Mouse (Mus musculus) splenic B cell, adult 2 months (primary cell): ENCODE data around the gene Macf1.

Experiments used
- DNase-seq: peaks from one replicate; pipeline ENCODE4 v3.0.0-alpha.2; 2011; ENCODE audit warnings: low read depth, low spot score
- H3K27me3 ChIP-seq: 2 replicates; pipeline ENCODE4 v1.6.1; 2012; ENCODE audit warnings: mild to moderate bottlenecking, low read length, moderate library complexity, mixed read lengths; ENCODE audit not compliant: control insufficient read depth, poor library complexity, insufficient read depth, severe bottlenecking
- H3K36me3 ChIP-seq: 2 replicates; pipeline ENCODE4 v1.6.1; 2012; ENCODE audit warnings: mild to moderate bottlenecking, low read length, moderate library complexity, mixed read lengths; ENCODE audit not compliant: control insufficient read depth, poor library complexity, insufficient read depth, severe bottlenecking

Macf1 gene

DNA sequence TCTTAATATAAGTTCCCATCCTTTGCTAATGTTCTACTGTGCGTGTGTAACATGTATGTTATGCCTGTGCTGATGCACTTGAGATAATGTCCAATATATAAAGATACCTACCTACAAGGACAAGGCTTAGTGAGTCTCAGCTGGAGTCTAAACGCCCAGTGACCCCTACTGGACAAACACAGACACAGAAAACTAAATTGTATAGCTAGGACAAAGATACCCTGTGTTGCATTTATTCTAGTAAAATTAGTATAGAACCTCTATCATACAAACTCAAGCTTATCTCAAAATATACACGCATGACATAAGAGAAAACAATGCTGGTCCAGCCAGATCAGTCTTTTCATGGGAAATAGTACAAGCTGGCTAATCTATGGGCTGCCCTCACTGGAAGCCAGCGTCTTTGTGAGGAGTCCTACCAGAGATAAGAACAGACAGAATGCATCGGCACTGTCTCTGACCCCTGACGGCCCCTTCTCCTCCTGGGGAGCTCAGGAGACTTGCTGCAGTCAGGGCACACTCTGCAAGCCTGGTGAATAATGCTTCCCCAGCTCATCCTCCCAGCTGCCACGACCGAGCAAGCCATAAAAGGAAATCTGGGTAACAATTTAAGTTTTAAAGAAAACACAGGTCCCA lies 100.0 kb downstream of the Macf1 start:
- no peaks in the 10 kb centered on the region for H3K36me3 ChIP-seq
- DNase-seq, result peak; percentile 83
- no peaks in the 10 kb centered on the region for H3K27me3 ChIP-seq

DNA sequence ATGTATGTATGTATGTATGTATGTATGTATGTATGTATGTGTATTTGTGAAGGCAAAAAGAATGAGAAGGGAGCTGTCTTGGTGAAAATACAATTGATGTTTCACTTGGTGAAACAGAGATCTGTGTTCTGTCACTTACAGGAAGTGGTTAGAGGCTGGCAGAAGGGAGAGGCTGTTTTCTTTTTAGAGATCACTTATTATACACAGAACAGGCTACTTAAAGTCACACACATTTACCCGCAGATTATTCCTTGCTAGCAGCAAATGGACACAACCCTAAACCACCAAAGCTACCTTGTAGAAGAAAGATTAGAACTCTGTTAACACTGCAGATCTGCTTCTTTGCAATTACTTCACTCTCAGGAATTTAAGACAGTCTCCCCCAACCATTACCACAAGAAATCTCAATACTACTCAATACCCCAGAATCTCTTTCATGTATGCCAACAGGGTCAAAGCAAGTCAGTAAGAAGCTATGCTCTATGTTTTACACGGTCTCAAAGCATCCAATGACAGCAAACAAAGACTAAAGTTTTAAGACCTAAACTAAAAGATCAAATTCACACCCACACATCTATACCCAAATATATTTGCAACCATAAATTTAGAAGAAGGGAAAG lies 106.6 kb downstream of the Macf1 start:
- peak; percentile 50 for DNase-seq
- Histone ChIP-seq H3K27me3 (no peaks in the 10 kb centered on the region), H3K36me3 (no peaks in the 10 kb centered on the region)

DNA sequence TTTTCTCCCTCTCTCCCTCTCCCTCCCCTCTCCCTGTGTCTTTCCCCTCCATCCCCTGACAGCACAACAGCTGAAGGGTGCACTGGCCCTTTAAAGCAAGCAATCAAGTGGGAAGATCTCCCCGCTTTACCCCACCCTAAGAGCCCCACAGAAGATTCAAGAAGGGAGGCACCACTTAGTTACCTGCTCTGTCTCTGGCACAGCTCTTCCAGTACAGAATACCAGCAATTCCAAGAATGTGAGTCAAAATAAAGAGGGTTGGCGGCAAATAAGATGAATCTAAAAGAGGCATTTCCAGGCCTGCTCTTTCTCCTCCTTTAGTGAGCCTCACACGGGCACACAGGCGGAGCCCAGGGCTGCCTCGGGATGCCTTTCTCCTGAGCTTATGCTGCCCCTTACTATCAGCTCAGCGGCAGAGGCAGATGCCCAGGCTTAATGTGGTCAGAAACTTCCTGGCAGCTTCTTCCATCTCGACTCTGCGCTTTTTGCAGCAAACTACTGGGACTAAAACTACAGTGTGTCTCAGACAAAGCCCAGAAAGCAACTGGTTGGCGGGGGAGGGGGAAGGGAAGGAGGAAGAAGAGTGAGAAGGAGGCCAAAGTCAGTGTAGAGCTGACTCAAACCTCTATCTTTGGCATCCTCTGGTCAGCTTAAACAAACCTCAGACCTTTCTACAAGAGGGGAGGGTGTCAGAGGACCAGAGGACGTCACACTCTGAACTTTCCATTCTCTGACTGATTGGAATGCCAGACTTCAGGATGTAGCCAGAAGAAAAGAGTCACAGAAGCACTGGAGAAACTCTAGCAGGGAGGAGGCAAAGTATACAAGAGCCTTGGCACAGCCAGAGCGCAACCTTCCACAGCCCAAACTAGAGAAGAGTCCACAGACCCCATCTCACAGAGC lies 111.5 kb downstream of the Macf1 start:
- peak; percentile 49 for DNase-seq
- no peaks in the 10 kb centered on the region for H3K36me3 ChIP-seq
- no peaks in the 10 kb centered on the region for H3K27me3 ChIP-seq

DNA sequence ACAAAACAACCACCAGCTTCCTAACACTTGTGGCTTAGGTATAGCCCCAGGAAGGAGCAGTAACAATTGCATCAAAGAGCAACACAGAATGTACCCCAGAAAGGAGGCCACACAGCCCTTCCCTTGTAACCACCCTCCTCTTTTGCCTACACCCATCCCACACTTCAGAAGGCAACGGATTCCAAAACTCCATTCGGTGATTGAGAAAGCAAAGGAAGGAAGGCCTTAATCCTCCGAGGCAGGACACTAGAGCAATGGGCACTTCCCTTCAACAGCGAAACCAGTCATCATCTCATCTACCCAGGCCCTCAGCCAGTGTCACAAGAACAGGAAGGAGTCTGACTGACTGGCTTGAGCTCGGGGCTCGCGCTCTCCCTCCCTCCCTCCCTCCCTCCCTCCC lies 112.3 kb downstream of the Macf1 start:
- peak; percentile 81 for DNase-seq
- Histone ChIP-seq H3K27me3 (no peaks in the 10 kb centered on the region), H3K36me3 (no peaks in the 10 kb centered on the region)

DNA sequence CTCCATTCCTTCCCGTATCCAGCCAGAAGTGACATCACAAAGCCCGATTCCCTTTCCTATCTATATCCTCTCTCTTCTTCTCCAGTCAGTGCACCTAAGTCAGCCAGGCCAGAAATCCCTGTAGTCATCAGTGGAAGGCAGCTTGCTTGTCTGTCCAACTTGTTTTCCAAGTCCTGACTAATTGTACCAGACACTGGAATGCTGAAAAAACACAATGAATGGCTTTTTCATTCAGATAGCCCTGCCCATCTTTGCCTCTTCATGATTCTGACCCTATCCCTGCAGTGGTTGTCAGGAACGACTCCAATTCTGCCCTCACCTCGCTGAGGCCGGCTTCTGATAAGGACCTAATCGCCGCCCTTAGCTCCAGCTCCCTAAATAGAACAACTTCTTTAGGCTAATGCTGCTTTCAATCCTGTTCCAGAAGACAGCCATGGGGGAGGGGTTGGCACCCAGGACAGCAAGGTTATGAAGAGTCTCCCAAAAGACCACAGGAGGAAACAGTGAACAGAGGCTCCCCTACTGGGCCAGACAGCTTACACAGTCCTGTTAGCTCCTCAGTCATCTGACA lies 118.8 kb downstream of the Macf1 start:
- no peak for DNase-seq
- Histone ChIP-seq H3K36me3 (no peaks in the 10 kb centered on the region; the same call in 1 of the 2 replicates), H3K27me3 (no peaks in the 10 kb centered on the region)

DNA sequence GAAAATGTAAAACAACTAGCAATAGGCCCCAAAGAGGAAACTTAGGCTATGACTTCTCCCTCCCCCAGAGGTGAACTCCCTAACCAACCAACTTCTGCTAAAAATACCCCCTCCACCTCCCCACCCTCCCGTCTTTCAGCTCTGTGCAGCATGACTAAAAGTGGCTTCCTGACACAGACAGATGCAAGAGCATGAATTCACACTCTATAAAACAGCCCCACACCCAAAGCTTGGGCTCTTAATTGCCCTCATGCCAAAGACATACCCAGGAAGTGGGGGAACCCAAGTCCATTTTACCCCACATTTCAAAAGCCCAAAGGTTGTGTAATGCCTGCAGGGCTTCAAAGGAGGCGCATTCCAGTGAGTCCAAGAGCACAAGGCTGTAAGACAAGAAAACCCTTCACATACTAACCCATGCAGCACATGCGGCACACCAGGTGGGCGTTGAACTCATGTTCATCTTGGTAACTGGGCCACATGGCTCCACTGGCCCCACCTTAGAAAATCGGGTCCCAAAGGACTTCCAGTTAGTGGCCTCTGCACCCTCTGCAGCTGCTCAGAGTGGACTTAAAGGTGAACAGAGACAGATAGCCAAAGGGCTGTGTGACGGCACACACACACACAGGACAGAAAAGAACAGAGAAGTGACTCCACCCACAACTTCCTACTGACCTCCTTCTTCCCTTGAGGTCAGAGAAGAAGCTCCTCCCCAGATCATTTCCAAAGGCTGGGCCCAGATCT lies 119.9 kb downstream of the Macf1 start:
- DNase-seq, result peak; percentile 83
- no peaks in the 10 kb centered on the region; the same call in 1 of the 2 replicates for H3K36me3 ChIP-seq
- no peaks in the 10 kb centered on the region for H3K27me3 ChIP-seq

DNA sequence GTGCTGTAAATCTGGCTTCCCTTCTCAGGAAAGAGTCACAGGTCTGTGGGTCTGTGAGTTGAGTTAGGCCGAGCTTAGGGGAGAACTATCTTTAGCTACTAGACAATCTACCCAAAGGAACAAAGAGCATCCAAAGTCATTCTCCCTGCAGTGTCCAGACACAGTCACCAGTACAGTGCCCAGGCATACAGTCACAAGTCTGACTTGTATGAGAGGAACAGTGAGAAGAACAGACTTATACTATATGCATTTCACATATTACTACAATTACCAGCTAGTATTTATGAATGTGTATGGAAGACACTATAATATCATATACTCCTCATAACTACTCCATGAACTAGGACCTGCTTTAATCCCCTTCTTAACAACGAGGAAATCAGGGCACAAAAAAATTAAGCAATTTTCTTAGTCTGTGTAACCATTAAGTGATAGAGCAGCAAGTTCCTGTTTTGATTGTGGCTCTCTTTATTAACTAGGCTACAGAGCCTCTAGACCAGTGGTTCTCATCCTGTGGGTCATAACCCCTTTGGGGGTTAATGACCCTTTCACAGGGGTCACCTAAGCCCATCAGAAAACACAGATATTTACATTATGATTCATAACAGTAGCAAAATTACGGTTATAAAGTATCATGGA lies 121.9 kb downstream of the Macf1 start:
- H3K36me3 ChIP-seq, result no peaks in the 10 kb centered on the region; the same call in 1 of the 2 replicates
- H3K27me3 ChIP-seq, result no peaks in the 10 kb centered on the region
- DNase-seq, result no peak

DNA sequence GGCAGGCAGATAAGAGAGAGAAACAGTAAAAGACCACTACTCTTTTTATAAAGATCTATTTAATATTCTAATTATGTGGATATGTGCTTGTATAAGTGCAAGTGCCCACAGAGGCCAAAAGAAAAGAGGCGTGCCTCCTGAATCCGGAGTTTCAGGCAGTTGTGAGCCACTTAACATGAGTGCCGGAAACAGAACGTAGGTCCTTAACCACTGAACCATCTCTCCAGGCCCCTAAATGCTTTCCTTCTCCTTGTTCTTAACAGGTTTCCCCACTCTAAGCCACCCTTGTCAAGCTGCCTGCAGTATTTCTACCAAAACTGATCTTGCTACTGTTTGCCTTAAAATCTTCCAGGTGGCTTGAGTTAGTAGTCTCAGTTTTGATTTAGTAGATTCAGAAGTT lies 123.3 kb downstream of the Macf1 start:
- Histone ChIP-seq H3K27me3 (no peaks in the 10 kb centered on the region), H3K36me3 (no peaks in the 10 kb centered on the region; the same call in 1 of the 2 replicates)
- no peak for DNase-seq

DNA sequence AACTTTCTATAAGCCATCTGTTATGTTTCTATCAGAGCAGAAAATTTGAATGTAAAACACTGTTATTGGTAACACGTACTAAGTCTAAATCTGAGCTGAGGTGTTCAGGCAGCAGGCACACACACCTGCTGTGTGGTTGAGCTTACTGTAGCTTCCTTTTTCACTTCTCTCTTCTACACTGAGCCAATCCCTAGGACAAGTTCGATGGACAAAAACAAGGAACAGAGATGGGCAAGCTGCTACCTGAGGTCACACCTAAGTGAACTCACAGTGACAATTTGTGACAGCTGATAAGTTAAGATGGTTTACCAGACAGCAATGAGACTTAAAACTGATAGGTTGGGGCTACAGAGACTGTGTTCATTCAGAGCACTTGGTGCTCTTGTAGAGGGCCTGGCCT lies 125.7 kb downstream of the Macf1 start:
- DNase-seq, result peak; percentile 80
- Histone ChIP-seq H3K27me3 (no peaks in the 10 kb centered on the region), H3K36me3 (peaks cover 2% of the 10 kb centered on the region)

DNA sequence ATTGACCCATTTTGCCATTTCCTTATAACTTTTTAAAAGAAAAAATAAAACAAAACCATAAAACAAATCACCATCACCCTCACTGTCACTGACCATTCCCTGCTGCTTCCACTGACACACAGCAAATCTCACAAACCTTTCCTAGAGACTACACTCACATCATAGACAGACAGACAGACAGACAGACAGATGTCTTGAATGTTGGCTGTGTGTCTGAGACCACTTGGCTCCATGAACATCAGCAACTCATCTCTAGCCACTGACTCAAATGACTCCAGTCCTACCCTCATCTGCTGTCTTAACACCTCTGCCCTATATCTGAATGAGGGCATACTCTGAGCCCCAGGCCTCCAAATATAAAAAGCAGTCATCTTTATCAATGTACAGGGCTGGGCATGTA lies 128.9 kb downstream of the Macf1 start:
- Histone ChIP-seq H3K36me3 (peaks cover 7% of the 10 kb centered on the region), H3K27me3 (no peaks in the 10 kb centered on the region)
- no peak for DNase-seq

DNA sequence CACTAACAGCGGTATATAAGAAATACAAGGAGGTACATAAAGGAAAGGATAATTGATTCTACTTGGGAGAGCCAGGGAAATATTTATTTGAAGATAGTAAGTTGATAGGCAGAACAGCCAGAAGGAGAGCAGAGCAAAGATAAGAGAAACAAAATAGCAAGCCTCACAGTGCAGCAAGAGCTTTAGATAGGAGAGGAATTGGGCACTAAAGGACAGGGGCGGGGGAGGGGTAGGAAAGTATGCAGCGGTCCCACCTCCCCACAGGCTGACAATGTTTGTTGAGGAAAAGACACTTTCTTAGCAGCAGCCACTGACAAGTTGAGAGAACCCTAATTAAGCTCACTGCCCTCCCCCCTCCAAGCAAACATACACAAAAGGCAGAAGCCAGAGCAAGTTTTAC lies 131.5 kb downstream of the Macf1 start:
- DNase-seq, result no peak

DNA sequence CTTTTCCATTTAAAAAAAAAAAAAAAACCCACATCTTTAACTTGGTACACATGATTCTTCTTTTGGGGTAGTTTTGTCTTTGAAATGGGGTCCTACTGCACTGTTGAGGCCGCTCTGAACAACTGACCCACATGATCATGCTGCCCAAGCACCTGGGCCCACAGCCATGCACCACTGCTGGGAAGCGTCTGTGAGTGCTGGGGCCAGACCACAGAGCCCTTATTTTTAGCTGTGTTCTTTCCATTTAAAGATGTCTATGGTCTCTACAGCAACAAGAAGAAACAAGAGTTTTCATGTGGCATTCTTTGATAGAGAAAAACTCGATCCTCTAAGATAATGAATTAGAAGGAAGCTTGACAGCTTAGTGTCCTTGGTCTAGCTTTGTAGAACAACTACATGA lies 135.8 kb downstream of the Macf1 start:
- no peaks in the 10 kb centered on the region for H3K27me3 ChIP-seq
- H3K36me3 ChIP-seq, result peaks cover 18% of the 10 kb centered on the region
- no peak for DNase-seq

More for the DNA sequence above, 131.5 kb downstream of the Macf1 start:
- Histone ChIP-seq H3K36me3 (peaks cover 14% of the 10 kb centered on the region), H3K27me3 (no peaks in the 10 kb centered on the region)

DNA sequence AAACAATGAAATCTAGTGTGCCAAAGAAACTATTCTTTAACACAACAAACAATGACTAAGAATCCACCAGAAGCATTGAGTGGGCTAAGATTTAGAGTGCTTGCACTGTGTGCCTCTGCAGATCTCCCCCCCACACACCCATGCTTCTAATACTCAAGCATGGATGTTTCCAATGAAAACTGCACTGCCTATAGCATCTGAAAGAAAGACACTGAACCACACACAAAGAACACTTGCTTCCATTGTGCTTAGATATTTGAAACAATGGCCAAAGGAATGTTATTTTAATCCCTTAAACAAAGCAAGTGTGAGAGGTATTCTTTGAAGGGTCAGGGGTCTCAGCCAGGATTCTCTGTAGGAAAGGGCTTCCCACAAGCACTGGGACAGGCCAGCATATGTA lies 140.5 kb downstream of the Macf1 start:
- no peaks in the 10 kb centered on the region for H3K27me3 ChIP-seq

DNA sequence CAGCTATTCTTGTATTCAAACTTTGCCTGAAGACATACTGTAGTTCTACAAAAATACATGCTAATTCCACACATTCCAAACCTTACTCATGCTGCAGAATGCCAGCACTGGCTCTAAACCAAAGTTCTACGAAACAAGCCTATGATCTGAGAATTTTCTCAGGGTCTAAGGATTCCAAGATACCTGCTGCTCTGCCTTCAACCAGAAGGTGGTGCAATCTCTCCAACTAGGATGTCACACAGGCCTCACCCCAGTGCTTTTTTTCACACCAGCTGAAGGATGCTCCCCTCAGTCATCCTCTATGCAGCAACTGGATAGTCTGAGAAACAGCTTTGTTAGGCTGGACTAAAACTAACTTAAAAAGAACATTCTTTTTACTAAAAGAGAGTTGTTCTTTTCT lies 148.9 kb downstream of the Macf1 start:
- peak; percentile 78 for DNase-seq
- H3K27me3 ChIP-seq, result no peaks in the 10 kb centered on the region

More for the DNA sequence above, 140.5 kb downstream of the Macf1 start:
- peaks cover 22% of the 10 kb centered on the region for H3K36me3 ChIP-seq
- DNase-seq, result no peak

More for the DNA sequence above, 148.9 kb downstream of the Macf1 start:
- peaks cover 29% of the 10 kb centered on the region for H3K36me3 ChIP-seq
